In the genomic region with DNA sequence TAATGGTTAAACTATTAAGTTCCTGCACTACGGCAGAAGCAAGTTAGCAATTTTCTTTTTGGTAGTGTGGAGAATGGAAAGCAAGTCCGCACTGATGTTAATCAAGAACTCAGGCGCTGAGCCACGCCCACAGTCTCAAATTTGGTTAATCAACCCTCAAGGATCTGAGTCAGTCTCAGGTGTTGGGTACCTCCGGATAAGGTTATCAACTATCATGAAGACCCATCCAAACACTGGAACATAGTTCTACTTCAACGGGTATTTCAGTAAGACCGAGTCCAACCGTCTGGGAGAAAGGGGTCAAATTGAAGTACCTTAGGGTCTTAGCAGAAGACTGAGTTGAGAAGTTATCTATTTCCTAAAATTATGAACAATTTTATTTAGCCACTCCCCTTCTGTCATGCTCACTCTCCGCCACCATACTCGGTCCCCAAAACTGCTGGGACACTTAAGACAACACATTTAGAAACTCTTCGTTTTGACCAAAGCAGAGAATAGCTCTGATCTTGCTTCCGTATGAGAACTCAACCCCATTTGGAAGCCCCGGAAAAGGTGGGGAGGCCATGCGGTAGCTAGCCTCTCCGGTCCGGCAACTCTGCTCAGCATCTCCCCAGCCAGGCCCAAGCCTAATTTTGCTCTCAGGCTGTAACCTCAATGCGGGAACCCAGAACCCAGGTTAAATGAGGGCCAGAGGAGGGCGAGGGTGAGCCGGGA, we compare ENCODE assay signal across 8 mouse cellular contexts. TPM values are rescaled to one million over a fixed set of nuclear protein-coding genes. Genes with fewer than 3 reads are reported as not detected.
DNase-seq lines count a peak whose midpoint lies in the region; ATAC-seq and TF ChIP-seq lines count a peak whose summit lies in the region.

No protein-coding gene starts in this region.

- TF ChIP-seq POLR2A in liver, adult 2 months (IDR thresholded peaks at IDR 0.05; ENCODE audit: extremely low read depth, insufficient read depth, low read length): no peak
- no peak for TF ChIP-seq POLR2A in small intestine, adult 2 months (IDR thresholded peaks at IDR 0.05; ENCODE audit: low read depth, low read length)

- DNase-seq in heart, postnatal 10 days: no peak
- peak; percentile 10 for DNase-seq in brain, embryonic 18.5 days (ENCODE audit: low read depth, low spot score)
- DNase-seq in hindbrain, embryonic 14.5 days (ENCODE audit: low spot score): no peak
- no peak for DNase-seq in liver, adult 2 months (ENCODE audit: extremely low read depth, low read depth, low spot score)
- DNase-seq in right cerebral cortex, adult 2 months (ENCODE audit: low spot score in 2 of 2): no peak
- DNase-seq in spleen, adult 18-20 months: no peak

- no peaks in the 10 kb centered on the region for H3K27me3 ChIP-seq in heart, embryonic 15.5 days
- no peaks in the 10 kb centered on the region for H3K27me3 ChIP-seq in hindbrain, embryonic 14.5 days (ENCODE audit: control insufficient read depth, insufficient read depth, low read length)
- H3K27me3 ChIP-seq in liver, adult 2 months (ENCODE audit: control insufficient read depth, insufficient read depth, low read length): no peaks in the 10 kb centered on the region
- H3K27me3 ChIP-seq in small intestine, adult 2 months (ENCODE audit: control insufficient read depth, insufficient read depth, low read length): no peaks in the 10 kb centered on the region

- H3K4me3 ChIP-seq in heart, embryonic 15.5 days: peak overlapping the region; percentile 93
- H3K4me3 ChIP-seq in hindbrain, embryonic 14.5 days (replicated peaks; ENCODE audit: low read length): peak overlapping the region; percentile 69
- H3K4me3 ChIP-seq in liver, adult 2 months (ENCODE audit: insufficient read depth, low read depth, low read length): peak overlapping the region; percentile 83
- peak overlapping the region; percentile 83 for H3K4me3 ChIP-seq in small intestine, adult 2 months (ENCODE audit: low read depth, low read length)

- peak overlapping the region; percentile 79 for H3K4me2 ChIP-seq in heart, embryonic 15.5 days
- H3K4me2 ChIP-seq in hindbrain, embryonic 14.5 days (replicated peaks): peak overlapping the region; percentile 71

- intact Hi-C loops in heart, postnatal 10 days (cut with DNase I): no loop called here

- no peak for TF ChIP-seq CTCF in liver, adult 2 months (IDR thresholded peaks at IDR 0.05; ENCODE audit: low read depth, low read length)
- TF ChIP-seq CTCF in small intestine, adult 2 months (IDR thresholded peaks at IDR 0.05; ENCODE audit: extremely low read depth, insufficient read length, insufficient replicate concordance, low read depth, low read length): 0 out of 2 replicates have a peak, but pooled peaks have one; percentile 6

- peak overlapping the region; percentile 90 for H3K27ac ChIP-seq in heart, embryonic 15.5 days
- H3K27ac ChIP-seq in hindbrain, embryonic 14.5 days: peak overlapping the region; percentile 85
- H3K27ac ChIP-seq in liver, adult 2 months (replicated peaks; ENCODE audit: insufficient read depth, low read depth, low read length): peak overlapping the region; percentile 57
- H3K27ac ChIP-seq in small intestine, adult 2 months (ENCODE audit: insufficient read depth, low read depth, low read length): peak overlapping the region; percentile 72

- H3K9ac ChIP-seq in heart, embryonic 15.5 days: peak overlapping the region; percentile 85
- H3K9ac ChIP-seq in hindbrain, embryonic 14.5 days: peak overlapping the region; percentile 71
- peak overlapping the region; percentile 73 for H3K9ac ChIP-seq in liver, adult 2 months (ENCODE audit: low read depth, low read length)

- H3K36me3 ChIP-seq in heart, embryonic 15.5 days: peaks cover 7% of the 10 kb centered on the region
- H3K36me3 ChIP-seq in hindbrain, embryonic 14.5 days (replicated peaks; ENCODE audit: control insufficient read depth, insufficient read depth): peaks cover 16% of the 10 kb centered on the region
- H3K36me3 ChIP-seq in liver, adult 2 months (ENCODE audit: control insufficient read depth, insufficient read depth, low read length): peaks cover 5% of the 10 kb centered on the region; the same call in 1 of the 2 replicates
- H3K36me3 ChIP-seq in small intestine, adult 2 months (ENCODE audit: control insufficient read depth, insufficient read depth, low read length): 0 out of 2 replicates have a peak, but pooled peaks cover under 1% of the 10 kb centered on the region

- H3K4me1 ChIP-seq in heart, embryonic 15.5 days (replicated peaks): peaks cover 16% of the 10 kb centered on the region
- H3K4me1 ChIP-seq in hindbrain, embryonic 14.5 days (replicated peaks; ENCODE audit: control insufficient read depth, insufficient read depth, low read length): peaks cover 10% of the 10 kb centered on the region; the same call in 1 of the 2 replicates
- peaks cover 8% of the 10 kb centered on the region; the same call in 1 of the 2 replicates for H3K4me1 ChIP-seq in liver, adult 2 months (ENCODE audit: control insufficient read depth, insufficient read depth, low read length)
- H3K4me1 ChIP-seq in small intestine, adult 2 months (ENCODE audit: control insufficient read depth, insufficient read depth, insufficient read length, low read length): no peaks in the 10 kb centered on the region

- 8% methylated on average over 19 of the region's 19 CpGs for WGBS in heart, embryonic 15.5 days
- 13% methylated on average over 19 of the region's 19 CpGs for WGBS in hindbrain, embryonic 14.5 days
- WGBS in liver, adult 2 months: 12% methylated on average over 19 of the region's 19 CpGs
- WGBS in small intestine, adult 2 months: 4% methylated on average over 19 of the region's 19 CpGs

- H3K79me2 ChIP-seq in liver, adult 2 months (ENCODE audit: control insufficient read depth, insufficient read depth, low read length): no peaks in the 10 kb centered on the region

- H3K9me3 ChIP-seq in heart, embryonic 15.5 days (replicated peaks): no peaks in the 10 kb centered on the region
- no peaks in the 10 kb centered on the region for H3K9me3 ChIP-seq in hindbrain, embryonic 14.5 days (ENCODE audit: control insufficient read depth, low read length)

- no peak for ATAC-seq in heart, embryonic 15.5 days (replicated peaks; ENCODE audit: insufficient number of reproducible peaks, insufficient read depth, low FRiP score, low read depth)
- peak; percentile 71 for ATAC-seq in hindbrain, embryonic 14.5 days (ENCODE audit: low FRiP score)

RNA-seq across cellular contexts. Expression of a gene that starts 9.2 kb away (rescaled TPM):
- polyA plus RNA-seq in heart, embryonic 15.5 days (2015; fragmentation: Nextera tagmentation; extraction: Ambion mirVana): 16.5 and 20.0 TPM in 2 replicates
- 10 to 100 TPM; 11.1 to 12.9 TPM for total RNA-seq in heart, postnatal 10 days (2021)
- polyA plus RNA-seq in hindbrain, embryonic 14.5 days (2014; fragmentation: Nextera tagmentation; extraction: Ambion mirVana): 27.4 and 30.1 TPM in 2 replicates
- total RNA-seq in liver, adult 2 months (2014; rRNA removed): 1.8 and 2.8 TPM in 2 replicates
- 3.1 and 3.9 TPM in 2 replicates for polyA plus RNA-seq in liver, adult 2 months (2012; rRNA removed)
- polyA plus RNA-seq in small intestine, adult 2 months (2012; rRNA removed): 4.4 and 7.4 TPM in 2 replicates

RNA-seq across cellular contexts. Expression of a gene that starts 23.3 kb away (rescaled TPM):
- polyA plus RNA-seq in heart, embryonic 15.5 days (2015; fragmentation: Nextera tagmentation; extraction: Ambion mirVana): 87.3 and 88.2 TPM in 2 replicates
- total RNA-seq in heart, postnatal 10 days (2021): 10 to 100 TPM; 79.9 to 83.2 TPM
- 76.6 and 94.5 TPM in 2 replicates for polyA plus RNA-seq in hindbrain, embryonic 14.5 days (2014; fragmentation: Nextera tagmentation; extraction: Ambion mirVana)
- 42.6 and 48.9 TPM in 2 replicates for total RNA-seq in liver, adult 2 months (2014; rRNA removed)
- polyA plus RNA-seq in liver, adult 2 months (2012; rRNA removed): 12.8 and 16.9 TPM in 2 replicates
- polyA plus RNA-seq in small intestine, adult 2 months (2012; rRNA removed): 2.2 and 4.8 TPM in 2 replicates

RNA-seq across cellular contexts. Expression of a gene that starts 23.9 kb away (rescaled TPM):
- polyA plus RNA-seq in heart, embryonic 15.5 days (2015; fragmentation: Nextera tagmentation; extraction: Ambion mirVana): 41.1 and 47.3 TPM in 2 replicates
- 10 to 100 TPM; 37.3 to 38.8 TPM for total RNA-seq in heart, postnatal 10 days (2021)
- polyA plus RNA-seq in hindbrain, embryonic 14.5 days (2014; fragmentation: Nextera tagmentation; extraction: Ambion mirVana): 78.0 and 82.2 TPM in 2 replicates
- 16.0 and 19.7 TPM in 2 replicates for total RNA-seq in liver, adult 2 months (2014; rRNA removed)
- polyA plus RNA-seq in liver, adult 2 months (2012; rRNA removed): 4.8 and 5.1 TPM in 2 replicates
- polyA plus RNA-seq in small intestine, adult 2 months (2012; rRNA removed): 2.1 and 5.2 TPM in 2 replicates

RNA-seq across cellular contexts. Expression of a gene that starts 32.2 kb away (rescaled TPM):
- polyA plus RNA-seq in heart, embryonic 15.5 days (2015; fragmentation: Nextera tagmentation; extraction: Ambion mirVana): 75.9 and 110 TPM in 2 replicates
- total RNA-seq in heart, postnatal 10 days (2021): 10 to 100 TPM; 13.6 to 14.1 TPM
- 140 and 158 TPM in 2 replicates for polyA plus RNA-seq in hindbrain, embryonic 14.5 days (2014; fragmentation: Nextera tagmentation; extraction: Ambion mirVana)
- total RNA-seq in liver, adult 2 months (2014; rRNA removed): 9.4 and 9.7 TPM in 2 replicates
- 21.8 and 26.3 TPM in 2 replicates for polyA plus RNA-seq in liver, adult 2 months (2012; rRNA removed)
- 11.8 and 21.7 TPM in 2 replicates for polyA plus RNA-seq in small intestine, adult 2 months (2012; rRNA removed)

RNA-seq across cellular contexts. Expression of a gene that starts 32.2 kb away (rescaled TPM):
- not detected in 2 replicates for polyA plus RNA-seq in heart, embryonic 15.5 days (2015; fragmentation: Nextera tagmentation; extraction: Ambion mirVana)
- total RNA-seq in heart, postnatal 10 days (2021): not detected
- not detected in 2 replicates for polyA plus RNA-seq in hindbrain, embryonic 14.5 days (2014; fragmentation: Nextera tagmentation; extraction: Ambion mirVana)
- total RNA-seq in liver, adult 2 months (2014; rRNA removed): not detected in 2 replicates
- polyA plus RNA-seq in liver, adult 2 months (2012; rRNA removed): not detected in 2 replicates
- not detected in 2 replicates for polyA plus RNA-seq in small intestine, adult 2 months (2012; rRNA removed)
